Mouse (Mus musculus) cerebellum, adult 2 months (tissue): Measurements from ENCODE around the gene Eif4g1.

ENCODE experiments used
- CTCF ChIP-seq: fragments of 200-500 bp; IDR thresholded peaks from 2 replicates; pipeline ENCODE4 v1.5.1; 2011; ENCODE audit warnings: low read depth, mild to moderate bottlenecking, control low read depth, low read length, moderate library complexity, borderline replicate concordance; ENCODE audit not compliant: insufficient read depth
- POLR2A ChIP-seq: fragments of 200-500 bp; IDR thresholded peaks from 2 replicates; pipeline ENCODE4 v1.6.1; 2011; ENCODE audit warnings: low read length, control low read depth, borderline replicate concordance; ENCODE audit not compliant: insufficient read depth

GRCm38 (mm10) chr16:20673706-20674303 is 5.7 kb downstream of the Eif4g1 start:
- no peak for TF ChIP-seq CTCF
- no peak for TF ChIP-seq POLR2A
